Comparison of ENCODE assay signal across 8 mouse cellular contexts in the genomic region with DNA sequence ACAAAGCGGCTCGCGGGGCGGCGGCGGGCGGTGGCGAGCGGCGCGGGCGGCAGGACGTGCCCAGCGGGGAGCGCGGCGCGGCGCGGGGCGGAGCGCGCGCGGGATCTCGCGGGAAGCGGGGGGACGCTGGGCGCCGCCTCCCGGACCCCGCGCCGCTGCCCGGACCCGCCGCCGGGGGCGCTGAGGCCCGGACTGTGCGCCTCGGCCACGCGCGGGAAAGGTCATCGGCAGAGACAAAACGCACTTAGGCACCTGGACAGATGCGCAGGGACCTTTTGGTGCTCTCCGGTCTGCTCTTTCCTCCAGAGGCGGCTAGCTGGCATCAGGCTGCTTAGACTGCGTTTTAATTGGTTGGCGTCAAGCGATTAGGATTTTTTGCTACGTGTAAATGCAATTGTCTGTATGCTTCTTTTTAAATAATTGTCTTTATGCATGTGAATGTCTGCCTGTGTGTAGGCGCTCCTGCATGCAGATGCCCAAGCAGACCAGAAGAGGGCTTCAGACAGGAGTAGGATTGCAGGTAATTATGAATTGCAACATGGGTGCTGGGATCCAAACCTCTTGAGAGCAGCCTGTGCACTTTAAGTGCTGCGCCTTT. TPM values are rescaled to one million over a fixed set of nuclear protein-coding genes. Genes with fewer than 3 reads are reported as not detected.
DNase-seq lines count a peak whose midpoint lies in the region; ATAC-seq lines count a peak whose summit lies in the region.

A gene (minus strand): TSS at position 78 of the 598 bp plus-strand sequence.

- ATAC-seq in frontal cortex, adult (ENCODE audit: low TSS enrichment) = peak; percentile 85
- peak; percentile 58 to 59; a peak in 3 of 4 replicates for ATAC-seq in hematopoietic stem cell, adult 5-6 weeks (replicated peaks in 1 of 2; ENCODE audit: insufficient read depth in 1 of 2, low FRiP score in 2 of 2, low TSS enrichment in 1 of 2, low read depth in 1 of 2, poor library complexity in 2 of 2, severe bottlenecking in 2 of 2)

- DNase-seq in MEL-GATA-1-ER (ENCODE audit: extremely low read depth, low read depth) = peak; percentile 77
- peak; percentile 86 for DNase-seq in cerebellum, adult 8-10 months
- peak; percentile 84 to 92 for DNase-seq in layer of hippocampus, postnatal 10 days (ENCODE audit: low spot score in 2 of 2)
- peak; percentile 89 for DNase-seq in lung, postnatal 10 days
- peak; percentile 87 for DNase-seq in ovary, postnatal 36 days (ENCODE audit: low spot score)
- peak; percentile 81 for DNase-seq in thymus, postnatal 14 days

RNA-seq across cellular contexts. Expression of the gene that starts here (rescaled TPM):
- total RNA-seq in hematopoietic stem cell, adult 5-6 weeks (2017) = 15.4 and 17.4 TPM in 2 replicates
- total RNA-seq in layer of hippocampus, postnatal 10 days (2021) = 100 to 1,000 TPM; 106 to 108 TPM

Comparison
In these comparisons a context has a peak if more than half of its experiments do, and no peak if none do; other contexts are left out.
1. Peak in every context shown above with its lines: DNase-seq and ATAC-seq.